Mouse (Mus musculus): ENCODE measurements around the gene Derl3.

DNA sequence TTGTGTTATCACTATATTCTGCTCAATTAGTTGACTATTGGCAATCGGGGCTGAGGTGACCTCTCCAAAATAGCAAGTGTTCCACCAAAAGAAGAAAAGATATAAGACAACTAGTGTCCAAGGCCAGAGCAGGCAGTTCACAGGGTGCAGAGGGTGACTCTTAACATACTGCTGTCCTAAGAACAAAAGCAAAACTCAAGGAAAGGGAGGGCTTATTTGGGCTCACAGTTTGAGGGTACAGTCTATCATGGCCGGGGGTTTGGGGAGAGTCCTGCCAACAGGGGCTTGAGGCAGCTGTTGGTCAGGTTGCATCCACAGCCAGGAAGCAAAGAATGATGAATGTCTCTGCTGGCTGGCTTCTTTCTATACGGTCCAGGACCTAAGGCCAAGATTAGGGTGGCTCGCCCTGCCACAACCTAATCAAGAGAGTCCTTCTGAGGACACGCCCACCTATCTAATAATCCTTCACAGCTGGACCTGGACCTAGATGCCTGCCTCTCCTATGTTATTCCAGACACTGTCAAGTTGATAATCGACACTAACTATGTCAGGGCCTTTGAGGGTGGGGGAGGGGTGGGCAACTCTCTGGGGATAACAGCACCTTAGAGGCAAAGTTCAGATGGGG is 47.8 kb upstream of the Derl3 start:
- TF ChIP-seq POLR2A (IDR thresholded peaks at IDR 0.05; ENCODE audit: control insufficient read depth, extremely low read depth, insufficient read depth, low read length, poor library complexity) = no peak
- no peak for TF ChIP-seq CTCF (IDR thresholded peaks at IDR 0.05; ENCODE audit: borderline replicate concordance, control insufficient read depth, extremely low read depth, insufficient read depth, low read length, poor library complexity)

All from thymus, adult 2 months (tissue).